Mouse (Mus musculus) forebrain, postnatal 0 days (tissue): ENCODE measurements around the gene Cct3. TPM values are rescaled to one million over a fixed set of nuclear protein-coding genes. Genes with fewer than 3 reads are reported as not detected.

Source experiments
- ATAC-seq: fragments of 200-750 bp; cut with Nextera tagmentation; 2 replicates; pipeline ENCODE4 v1.8.0; 2017; ENCODE audit warnings: mild to moderate bottlenecking, moderate library complexity
- DNase-seq: peaks from one replicate; pipeline ENCODE4 v3.0.0-alpha.2; 2015
- H3K27ac ChIP-seq: fragments of 300-500 bp; sonication (generic); 2 replicates; pipeline ENCODE4 v1.5.1; 2014; ENCODE audit warnings: low read depth, mild to moderate bottlenecking, antibody characterized with exemption, low read length, moderate library complexity, mixed read lengths
- H3K27me3 ChIP-seq: fragments of 300-500 bp; sonication (generic); 2 replicates; pipeline ENCODE4 v1.6.1; 2014; ENCODE audit warnings: mild to moderate bottlenecking, low read length, mixed read lengths; ENCODE audit not compliant: insufficient read depth
- H3K36me3 ChIP-seq: fragments of 300-500 bp; sonication (generic); 2 replicates; pipeline ENCODE4 v1.6.1; 2014; ENCODE audit warnings: mild to moderate bottlenecking, moderate library complexity; ENCODE audit not compliant: insufficient read depth
- H3K4me1 ChIP-seq: fragments of 300-500 bp; sonication (generic); 2 replicates; pipeline ENCODE4 v1.6.1; 2014; ENCODE audit warnings: antibody characterized with exemption; ENCODE audit not compliant: insufficient read depth
- H3K4me2 ChIP-seq: fragments of 300-500 bp; sonication (generic); 2 replicates; pipeline ENCODE4 v1.6.1; 2014; ENCODE audit warnings: low read depth, mild to moderate bottlenecking, moderate library complexity
- H3K4me3 ChIP-seq: fragments of 300-500 bp; sonication (generic); 2 replicates; pipeline ENCODE4 v1.5.1; 2014; ENCODE audit warnings: low read depth, low read length, mixed read lengths
- H3K9ac ChIP-seq: fragments of 300-500 bp; sonication (generic); 2 replicates; pipeline ENCODE4 v1.6.1; 2014; ENCODE audit warnings: mild to moderate bottlenecking
- H3K9me3 ChIP-seq: fragments of 300-500 bp; sonication (generic); 2 replicates; pipeline ENCODE4 v1.6.1; 2016; ENCODE audit warnings: low read length
- CTCF ChIP-seq: sonication (generic); IDR thresholded peaks from 2 replicates; pipeline ENCODE4 v1.5.1; 2016; ENCODE audit warnings: antibody characterized with exemption, control low read depth, low read depth
- WGBS: fragments of 180-500 bp; shearing (Covaris S2); extraction: QIAGEN DNeasy Blood & Tissue Kit; methylation state at CpG from one replicate; pipeline ENCODE4 v1.1.7; 2014; 5-methylcytosine and 5-hydroxymethylcytosine counted together
- polyA plus RNA-seq: library from polyadenylated mRNA; unstranded; fragments of >200 nt; fragmentation: Nextera tagmentation; extraction: Ambion mirVana; gene quantifications from 2 replicates; pipeline ENCODE4 v1.2.1, GENCODE M21; 2015
- total RNA-seq: library from RNA; depleted of rRNA; stranded (reverse); fragments of >200 nt; gene quantifications from 2 replicates; pipeline ENCODE4 v1.2.3, GENCODE M21; 2014

Gene Cct3
- total and polyA plus RNA-seq, 2 experiments from 2014 or later, result 373 to 440 TPM

- peaks cover 11% of the 10 kb centered on the region; the same call in 1 of the 2 replicates for H3K36me3 ChIP-seq
- no peak overlapping the region for H3K4me2 ChIP-seq
- 0 out of 2 replicates have a peak, but pooled peaks cover 4% of the 10 kb centered on the region for H3K4me1 ChIP-seq
- H3K9ac ChIP-seq, result no peak overlapping the region
- no peak overlapping the region for H3K27ac ChIP-seq
- ATAC-seq (no peak), DNase-seq (no peak)
- no peak overlapping the region for H3K4me3 ChIP-seq
- 14% methylated on average over 2 of the region's 2 CpGs for WGBS
- H3K9me3 ChIP-seq, result no peaks in the 10 kb centered on the region
- no peaks in the 10 kb centered on the region for H3K27me3 ChIP-seq
- peak; percentile 44 for TF ChIP-seq CTCF
Observed at GRCm38 (mm10) chr3:88331282-88331681, 34.4 kb downstream of the Cct3 start.

- peaks cover 16% of the 10 kb centered on the region; the same call in 1 of the 2 replicates for H3K4me1 ChIP-seq
- 0 out of 2 replicates have a peak, but pooled peaks cover 6% of the 10 kb centered on the region for H3K36me3 ChIP-seq
- TF ChIP-seq CTCF, result no peak
- no peak overlapping the region for H3K4me2 ChIP-seq
- H3K4me3 ChIP-seq, result no peak overlapping the region
- no peak overlapping the region for H3K9ac ChIP-seq
- no peak overlapping the region for H3K27ac ChIP-seq
- no peak for ATAC-seq
- no peaks in the 10 kb centered on the region for H3K9me3 ChIP-seq
- no peaks in the 10 kb centered on the region for H3K27me3 ChIP-seq
- DNase-seq, result no peak
- WGBS, result 71% methylated on average over 12 of the region's 12 CpGs
Observed at GRCm38 (mm10) chr3:88334029-88334658, 37.2 kb downstream of the Cct3 start.

- H3K36me3 ChIP-seq, result no peaks in the 10 kb centered on the region
- peak overlapping the region; percentile 78 for H3K4me2 ChIP-seq
- WGBS, result 35% methylated on average over 3 of the region's 3 CpGs
- H3K27ac ChIP-seq, result no peak overlapping the region
- no peak for ATAC-seq
- H3K9ac ChIP-seq, result peak overlapping the region; percentile 88; the same call in 1 of the 2 replicates
- peak overlapping the region; percentile 89 for H3K4me3 ChIP-seq
- H3K4me1 ChIP-seq, result peaks cover 16% of the 10 kb centered on the region; the same call in 1 of the 2 replicates
- no peak for TF ChIP-seq CTCF
- H3K27me3 ChIP-seq, result no peaks in the 10 kb centered on the region
- DNase-seq, result no peak
- H3K9me3 ChIP-seq, result no peaks in the 10 kb centered on the region
Observed at GRCm38 (mm10) chr3:88334902-88335435, 38.1 kb downstream of the Cct3 start.

GRCm38 (mm10) chr3:88335436-88336053 is 38.6 kb downstream of the Cct3 start:
- no peak for DNase-seq
- 2% methylated on average over 27 of the region's 27 CpGs for WGBS
- no peaks in the 10 kb centered on the region for H3K27me3 ChIP-seq

GRCm38 (mm10) chr3:88336058-88337013 is 39.4 kb downstream of the Cct3 start, which contains the start of the genes Tmem79 and Smg5:
Gene Tmem79 (minus strand): TSS chr3:88336148.
Gene Smg5 (plus strand): TSS chr3:88336260.
- H3K36me3 ChIP-seq, result no peaks in the 10 kb centered on the region
- WGBS, result 4% methylated on average over 58 of the region's 66 CpGs
- ATAC-seq (peak; percentile 98), DNase-seq (peak; percentile 96)
- H3K27me3 ChIP-seq, result no peaks in the 10 kb centered on the region
- peak within 1 kb of the TSS; percentile 88 for H3K9ac ChIP-seq
- TF ChIP-seq CTCF, result no peak
- H3K27ac ChIP-seq, result peak within 1 kb of the TSS; percentile 95
- peak within 1 kb of the TSS; percentile 89 for H3K4me3 ChIP-seq
- H3K9me3 ChIP-seq, result no peaks in the 10 kb centered on the region
- H3K4me1 ChIP-seq, result peaks cover 16% of the 10 kb centered on the region; the same call in 1 of the 2 replicates
- H3K4me2 ChIP-seq, result peak within 1 kb of the TSS; percentile 78

More at GRCm38 (mm10) chr3:88335436-88336053, 38.6 kb downstream of the Cct3 start:
- H3K36me3 ChIP-seq, result no peaks in the 10 kb centered on the region
- peak overlapping the region; percentile 88 for H3K9ac ChIP-seq
- peak overlapping the region; percentile 95 for H3K27ac ChIP-seq
- H3K9me3 ChIP-seq, result no peaks in the 10 kb centered on the region
- peak overlapping the region; percentile 89 for H3K4me3 ChIP-seq
- ATAC-seq, result peak; percentile 48
- peaks cover 16% of the 10 kb centered on the region; the same call in 1 of the 2 replicates for H3K4me1 ChIP-seq
- peak overlapping the region; percentile 78 for H3K4me2 ChIP-seq
- TF ChIP-seq CTCF, result no peak

GRCm38 (mm10) chr3:88337367-88338020 is 40.6 kb downstream of the Cct3 start:
- H3K4me3 ChIP-seq, result no peak overlapping the region
- 86% methylated on average over 11 of the region's 11 CpGs for WGBS
- no peak overlapping the region for H3K9ac ChIP-seq

More at GRCm38 (mm10) chr3:88337367-88338020, 40.6 kb downstream of the Cct3 start:
- H3K27ac ChIP-seq, result no peak overlapping the region
- DNase-seq (no peak), ATAC-seq (no peak)
- no peaks in the 10 kb centered on the region for H3K9me3 ChIP-seq
- H3K27me3 ChIP-seq, result no peaks in the 10 kb centered on the region
- H3K4me2 ChIP-seq, result peak overlapping the region; percentile 57; the same call in 1 of the 2 replicates
- peaks cover 10% of the 10 kb centered on the region for H3K36me3 ChIP-seq
- peaks cover 16% of the 10 kb centered on the region; the same call in 1 of the 2 replicates for H3K4me1 ChIP-seq
- no peak for TF ChIP-seq CTCF
